Mouse (Mus musculus) small intestine, adult 2 months (tissue): ENCODE measurements around the gene Ppm1b. TPM values are rescaled to one million over a fixed set of nuclear protein-coding genes. Genes with fewer than 3 reads are reported as not detected.

ENCODE experiments used
- H3K27ac ChIP-seq: fragments of 200-500 bp; 2 replicates; pipeline ENCODE4 v1.5.1; 2012; ENCODE audit warnings: low read depth, low read length, control low read depth, inconsistent platforms; ENCODE audit not compliant: insufficient read depth
- H3K27me3 ChIP-seq: fragments of 200-500 bp; 2 replicates; pipeline ENCODE4 v1.6.1; 2012; ENCODE audit warnings: mild to moderate bottlenecking, moderate library complexity, low read length, inconsistent platforms; ENCODE audit not compliant: control insufficient read depth, insufficient read depth
- H3K36me3 ChIP-seq: fragments of 200-500 bp; 2 replicates; pipeline ENCODE4 v1.6.1; 2012; ENCODE audit warnings: mild to moderate bottlenecking, low read length, control low read depth, inconsistent platforms; ENCODE audit not compliant: control insufficient read depth, insufficient read depth
- H3K4me1 ChIP-seq: fragments of 200-500 bp; 2 replicates; pipeline ENCODE4 v1.6.1; 2012; ENCODE audit warnings: low read length, inconsistent platforms, mixed read lengths; ENCODE audit not compliant: control insufficient read depth, insufficient read depth, insufficient read length
- H3K4me3 ChIP-seq: fragments of 200-500 bp; 2 replicates; pipeline ENCODE4 v1.5.1; 2012; ENCODE audit warnings: low read depth, mild to moderate bottlenecking, control low read depth, inconsistent platforms, low read length, moderate library complexity
- CTCF ChIP-seq: fragments of 200-500 bp; IDR thresholded peaks from 2 replicates; pipeline ENCODE4 v1.5.1; 2012; ENCODE audit warnings: low read depth, mild to moderate bottlenecking, control low read depth, inconsistent platforms, low read length, moderate library complexity, mixed read lengths; ENCODE audit not compliant: insufficient replicate concordance, insufficient read length; ENCODE audit errors: extremely low read depth
- POLR2A ChIP-seq: fragments of 200-500 bp; IDR thresholded peaks from 2 replicates; pipeline ENCODE4 v1.6.1; 2012; ENCODE audit warnings: low read depth, mild to moderate bottlenecking, control low read depth, inconsistent platforms, low read length, moderate library complexity
- WGBS: fragments of 180-500 bp; shearing (Covaris S2); methylation state at CpG from one replicate; pipeline ENCODE4 v1.1.7; 2018; 5-methylcytosine and 5-hydroxymethylcytosine counted together
- polyA plus RNA-seq: library from polyadenylated mRNA; depleted of rRNA; stranded (reverse); fragments of >200 nt; gene quantifications from 2 replicates; pipeline ENCODE4 v1.2.3, GENCODE M21; 2012

The Ppm1b gene
- polyA plus RNA-seq, 1 experiment: 17.6 TPM

- Histone ChIP-seq H3K27me3 (no peaks in the 10 kb centered on the region), H3K4me3 (peak overlapping the region; percentile 65), H3K4me1 (peaks cover 18% of the 10 kb centered on the region), H3K27ac (peak overlapping the region; percentile 94), H3K36me3 (peaks cover 8% of the 10 kb centered on the region)
- TF ChIP-seq POLR2A: no peak
- TF ChIP-seq CTCF: no peak
- WGBS: 43% methylated on average over 10 of the region's 10 CpGs
These were observed 72.3 kb downstream of the Ppm1b start for GRCm38 (mm10) chr17:85028797-85029196.

- WGBS: 64% methylated on average over 5 of the region's 5 CpGs
- peaks cover 22% of the 10 kb centered on the region for H3K36me3 ChIP-seq
- no peaks in the 10 kb centered on the region for H3K27me3 ChIP-seq
- peak overlapping the region; percentile 47 for H3K4me3 ChIP-seq
- TF ChIP-seq POLR2A: no peak
- TF ChIP-seq CTCF: no peak
- H3K27ac ChIP-seq: peak overlapping the region; percentile 36
- peaks cover 16% of the 10 kb centered on the region for H3K4me1 ChIP-seq
These were observed 74.1 kb downstream of the Ppm1b start for GRCm38 (mm10) chr17:85030651-85031050.

- Histone ChIP-seq H3K4me3 (no peak overlapping the region), H3K4me1 (peaks cover 9% of the 10 kb centered on the region), H3K36me3 (peaks cover 40% of the 10 kb centered on the region), H3K27me3 (no peaks in the 10 kb centered on the region), H3K27ac (0 out of 2 replicates have a peak overlapping the region, but pooled peaks have one; percentile 42)
- WGBS: 46% methylated on average over 3 of the region's 3 CpGs
- TF ChIP-seq POLR2A (no peak), CTCF (no peak)
These were observed 76.5 kb downstream of the Ppm1b start for GRCm38 (mm10) chr17:85033087-85033486.

GRCm38 (mm10) chr17:85034068-85034467 lies 77.5 kb downstream of the Ppm1b start:
- no peak for TF ChIP-seq CTCF
- Histone ChIP-seq H3K4me1 (peaks cover 9% of the 10 kb centered on the region), H3K27ac (no peak overlapping the region), H3K4me3 (no peak overlapping the region), H3K36me3 (peaks cover 46% of the 10 kb centered on the region), H3K27me3 (no peaks in the 10 kb centered on the region)
- 76% methylated on average over 11 of the region's 11 CpGs for WGBS

- peaks cover 60% of the 10 kb centered on the region for H3K36me3 ChIP-seq
- H3K4me1 ChIP-seq: peaks cover 22% of the 10 kb centered on the region
- no peak overlapping the region for H3K4me3 ChIP-seq
- no peaks in the 10 kb centered on the region for H3K27me3 ChIP-seq
- TF ChIP-seq POLR2A (no peak), CTCF (no peak)
- no peak overlapping the region for H3K27ac ChIP-seq
- WGBS: 62% methylated on average over 5 of the region's 5 CpGs
These were observed 81.3 kb downstream of the Ppm1b start for GRCm38 (mm10) chr17:85037855-85038254.

GRCm38 (mm10) chr17:85038311-85038710 lies 81.8 kb downstream of the Ppm1b start:
- Histone ChIP-seq H3K4me3 (no peak overlapping the region), H3K36me3 (peaks cover 63% of the 10 kb centered on the region), H3K27ac (no peak overlapping the region), H3K4me1 (peaks cover 25% of the 10 kb centered on the region), H3K27me3 (no peaks in the 10 kb centered on the region)
- no peak for TF ChIP-seq CTCF
- no peak for TF ChIP-seq POLR2A
- WGBS: 93% methylated on average over 4 of the region's 4 CpGs

GRCm38 (mm10) chr17:85038761-85039160 lies 82.2 kb downstream of the Ppm1b start:
- Histone ChIP-seq H3K4me1 (peaks cover 24% of the 10 kb centered on the region), H3K36me3 (peaks cover 62% of the 10 kb centered on the region), H3K4me3 (no peak overlapping the region), H3K27me3 (no peaks in the 10 kb centered on the region), H3K27ac (no peak overlapping the region)
- no peak for TF ChIP-seq CTCF
- no peak for TF ChIP-seq POLR2A
- 95% methylated on average over 5 of the region's 5 CpGs for WGBS
